Mouse (Mus musculus) heart, embryonic 14.5 days (tissue): Measurements from ENCODE around the gene 1600002K03Rik. TPM values are rescaled to one million over a fixed set of nuclear protein-coding genes. Genes with fewer than 3 reads are reported as not detected.

Experiments used
- ATAC-seq: fragments of 200-750 bp; cut with Nextera tagmentation; 2 replicates; pipeline ENCODE4 v1.8.0; 2017; ENCODE audit warnings: low read depth, moderate TSS enrichment; ENCODE audit not compliant: insufficient number of reproducible peaks, insufficient read depth, low FRiP score
- H3K27ac ChIP-seq, 2 experiments: fragments of 200-500 bp in 1 of 2; fragments of 300-500 bp in 1 of 2; sonication (generic) in 1 of 2; replicated peaks in 1 of 2; 2 replicates each; pipeline ENCODE4 v1.5.1; 2012 to 2014; ENCODE audit warnings: low read depth in 2 of 2, low read length in 2 of 2, control low read depth in 1 of 2, mild to moderate bottlenecking in 1 of 2, mixed read lengths in 1 of 2; ENCODE audit not compliant: control insufficient read depth in 1 of 2, insufficient read depth in 1 of 2
- H3K27me3 ChIP-seq: fragments of 300-500 bp; sonication (generic); 2 replicates; pipeline ENCODE4 v1.6.1; 2014; ENCODE audit warnings: mild to moderate bottlenecking, low read length, control low read depth; ENCODE audit not compliant: control insufficient read depth, insufficient read depth
- H3K36me3 ChIP-seq: fragments of 300-500 bp; sonication (generic); 2 replicates; pipeline ENCODE4 v1.6.1; 2014; ENCODE audit warnings: mild to moderate bottlenecking, control low read depth, low read length, mixed read lengths; ENCODE audit not compliant: control insufficient read depth, insufficient read depth
- H3K4me1 ChIP-seq, 2 experiments: fragments of 200-500 bp in 1 of 2; fragments of 300-500 bp in 1 of 2; sonication (generic) in 1 of 2; 2 replicates each; pipeline ENCODE4 v1.6.1; 2012 to 2014; ENCODE audit warnings: low read length in 2 of 2, control low read depth in 1 of 2, mixed read lengths in 1 of 2; ENCODE audit not compliant: control insufficient read depth in 2 of 2, insufficient read depth in 2 of 2
- H3K4me2 ChIP-seq: fragments of 300-500 bp; sonication (generic); 2 replicates; pipeline ENCODE4 v1.6.1; 2014; ENCODE audit warnings: mild to moderate bottlenecking, low read length
- H3K4me3 ChIP-seq, 2 experiments: fragments of 200-500 bp in 1 of 2; fragments of 300-500 bp in 1 of 2; sonication (generic) in 1 of 2; 2 replicates each; pipeline ENCODE4 v1.5.1; 2012 to 2014; ENCODE audit warnings: low read length in 2 of 2, mild to moderate bottlenecking in 2 of 2, control low read depth in 1 of 2, low read depth in 1 of 2, moderate library complexity in 1 of 2; ENCODE audit not compliant: control insufficient read depth in 1 of 2, insufficient read depth in 1 of 2
- H3K9ac ChIP-seq: fragments of 300-500 bp; sonication (generic); 2 replicates; pipeline ENCODE4 v1.6.1; 2014; ENCODE audit warnings: mild to moderate bottlenecking, low read length
- H3K9me3 ChIP-seq: fragments of 300-500 bp; sonication (generic); 2 replicates; pipeline ENCODE4 v1.6.1; 2016; ENCODE audit warnings: low read length, control low read depth; ENCODE audit not compliant: control insufficient read depth
- WGBS: fragments of 180-500 bp; shearing (Covaris S2); extraction: QIAGEN DNeasy Blood & Tissue Kit; methylation state at CpG from one replicate; pipeline ENCODE4 v1.1.7; 2014; 5-methylcytosine and 5-hydroxymethylcytosine counted together
- polyA plus RNA-seq: library from polyadenylated mRNA; unstranded; fragments of >200 nt; fragmentation: Nextera tagmentation; extraction: Ambion mirVana; gene quantifications from 2 replicates; pipeline ENCODE4 v1.2.1, GENCODE M21; 2014

1600002K03Rik gene
- polyA plus RNA-seq, 1 experiment from 2014 or later, result 11.1 TPM

DNA sequence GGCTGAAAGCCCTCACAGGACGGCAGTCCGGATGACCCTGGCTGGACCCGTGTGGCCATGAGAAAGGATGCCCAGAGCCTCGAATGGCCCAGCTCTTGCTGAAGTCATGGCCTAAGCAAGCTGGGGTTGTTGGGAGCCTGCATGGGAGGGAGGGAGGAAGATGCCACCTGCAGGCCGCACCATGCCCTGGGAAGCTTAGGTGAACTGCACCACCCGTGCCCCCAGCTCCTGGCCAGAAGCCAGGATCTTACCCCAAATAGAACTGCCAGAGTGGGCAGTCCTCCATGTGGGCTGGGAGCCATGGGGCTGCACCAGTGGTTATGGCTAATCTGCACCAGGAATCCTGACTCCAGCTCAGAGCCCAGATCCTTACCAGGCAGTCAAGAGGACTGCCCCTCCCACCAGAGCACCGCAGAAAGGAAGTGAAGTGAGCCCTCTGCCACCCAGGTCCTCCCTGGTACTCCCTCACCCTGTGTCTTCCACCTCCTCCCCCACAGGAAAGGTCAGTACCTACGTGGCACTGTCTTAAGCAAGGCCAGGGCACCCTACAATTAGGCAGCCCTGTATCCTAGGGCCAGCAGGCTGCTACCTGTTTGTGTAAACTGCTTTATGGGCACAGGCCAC is 39.4 kb upstream of the 1600002K03Rik start:
- H3K9ac ChIP-seq, result 0 out of 2 replicates have a peak overlapping the region, but pooled peaks have one; percentile 1
- H3K36me3 ChIP-seq, result peaks cover 44% of the 10 kb centered on the region
- H3K27ac ChIP-seq, result peak overlapping the region in 1 of 2 experiments; percentile 51; a peak in 2 of 4 replicates
- H3K4me2 ChIP-seq, result no peak overlapping the region
- 54% methylated on average over 8 of the region's 8 CpGs for WGBS
- peak; percentile 11; the same call in 1 of the 2 replicates for ATAC-seq
- H3K4me3 ChIP-seq, result no peak overlapping the region
- H3K27me3 ChIP-seq, result peaks cover 30% of the 10 kb centered on the region
- H3K9me3 ChIP-seq, result 0 out of 2 replicates have a peak, but pooled peaks cover 3% of the 10 kb centered on the region
- H3K4me1 ChIP-seq, result peaks cover 18 to 37% of the 10 kb centered on the region in 2 experiments

DNA sequence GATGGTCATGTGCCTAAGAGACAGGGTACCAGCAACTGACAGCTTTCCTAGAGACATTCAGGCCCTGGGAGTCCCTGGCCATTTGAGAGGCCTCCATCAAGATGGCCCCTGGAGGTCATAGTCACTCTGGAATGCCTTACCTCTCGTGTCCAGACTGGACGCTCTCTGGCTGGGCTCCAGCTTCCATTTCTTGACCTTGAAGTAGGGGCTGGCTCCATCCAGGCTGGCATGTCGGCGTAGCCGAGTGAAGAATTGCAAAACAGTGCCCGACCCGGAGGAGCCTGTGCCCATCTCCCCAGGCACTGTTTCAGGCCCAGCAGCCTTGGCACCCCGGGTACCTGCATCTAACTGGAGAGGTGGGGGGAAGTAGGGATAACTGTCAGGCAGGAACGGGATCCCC is 38.3 kb upstream of the 1600002K03Rik start:
- Histone ChIP-seq H3K4me2 (no peak overlapping the region), H3K9me3 (0 out of 2 replicates have a peak, but pooled peaks cover 3% of the 10 kb centered on the region), H3K27ac (no peak overlapping the region), H3K9ac (no peak overlapping the region), H3K4me3 (no peak overlapping the region), H3K27me3 (peaks cover 31% of the 10 kb centered on the region), H3K4me1 (peaks cover 18 to 45% of the 10 kb centered on the region in 2 experiments), H3K36me3 (peaks cover 34% of the 10 kb centered on the region)
- ATAC-seq, result no peak
- WGBS, result 74% methylated on average over 9 of the region's 9 CpGs

DNA sequence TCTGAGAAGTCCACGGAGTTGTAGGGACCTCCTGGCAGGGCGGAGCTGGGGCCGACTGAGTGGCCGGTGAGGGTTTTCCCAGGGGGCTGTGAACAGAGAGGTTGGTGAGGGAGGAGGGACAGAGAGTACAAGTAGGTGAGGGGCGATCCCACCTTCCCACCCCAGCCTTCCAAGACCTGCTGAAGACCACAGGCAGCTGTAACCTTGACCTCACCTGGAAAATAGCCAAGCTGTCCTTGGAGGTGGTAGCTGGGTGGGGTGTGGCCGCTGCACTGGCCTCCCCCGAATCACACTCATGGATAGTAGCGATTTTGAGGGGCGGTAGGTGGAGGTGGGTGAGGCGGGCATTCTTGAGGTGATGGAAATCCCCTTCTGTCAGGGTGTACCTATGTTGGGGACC is 37.6 kb upstream of the 1600002K03Rik start:
- Histone ChIP-seq H3K36me3 (peaks cover 26% of the 10 kb centered on the region), H3K4me2 (no peak overlapping the region), H3K27me3 (peaks cover 31% of the 10 kb centered on the region), H3K27ac (no peak overlapping the region), H3K9me3 (0 out of 2 replicates have a peak, but pooled peaks cover 3% of the 10 kb centered on the region), H3K4me1 (peaks cover 18 to 45% of the 10 kb centered on the region in 2 experiments), H3K4me3 (no peak overlapping the region), H3K9ac (no peak overlapping the region)
- WGBS, result 86% methylated on average over 10 of the region's 10 CpGs
- no peak for ATAC-seq

GRCm38 (mm10) chr10:80135641-80136040 is 37.1 kb upstream of the 1600002K03Rik start:
- WGBS, result 88% methylated on average over 1 of the region's 1 CpGs
- Histone ChIP-seq H3K27ac (no peak overlapping the region), H3K36me3 (peaks cover 21% of the 10 kb centered on the region), H3K4me3 (no peak overlapping the region), H3K9ac (no peak overlapping the region), H3K4me1 (peaks cover 18 to 45% of the 10 kb centered on the region in 2 experiments), H3K9me3 (0 out of 2 replicates have a peak, but pooled peaks cover 3% of the 10 kb centered on the region), H3K4me2 (no peak overlapping the region), H3K27me3 (peaks cover 31% of the 10 kb centered on the region)
- ATAC-seq, result no peak

DNA sequence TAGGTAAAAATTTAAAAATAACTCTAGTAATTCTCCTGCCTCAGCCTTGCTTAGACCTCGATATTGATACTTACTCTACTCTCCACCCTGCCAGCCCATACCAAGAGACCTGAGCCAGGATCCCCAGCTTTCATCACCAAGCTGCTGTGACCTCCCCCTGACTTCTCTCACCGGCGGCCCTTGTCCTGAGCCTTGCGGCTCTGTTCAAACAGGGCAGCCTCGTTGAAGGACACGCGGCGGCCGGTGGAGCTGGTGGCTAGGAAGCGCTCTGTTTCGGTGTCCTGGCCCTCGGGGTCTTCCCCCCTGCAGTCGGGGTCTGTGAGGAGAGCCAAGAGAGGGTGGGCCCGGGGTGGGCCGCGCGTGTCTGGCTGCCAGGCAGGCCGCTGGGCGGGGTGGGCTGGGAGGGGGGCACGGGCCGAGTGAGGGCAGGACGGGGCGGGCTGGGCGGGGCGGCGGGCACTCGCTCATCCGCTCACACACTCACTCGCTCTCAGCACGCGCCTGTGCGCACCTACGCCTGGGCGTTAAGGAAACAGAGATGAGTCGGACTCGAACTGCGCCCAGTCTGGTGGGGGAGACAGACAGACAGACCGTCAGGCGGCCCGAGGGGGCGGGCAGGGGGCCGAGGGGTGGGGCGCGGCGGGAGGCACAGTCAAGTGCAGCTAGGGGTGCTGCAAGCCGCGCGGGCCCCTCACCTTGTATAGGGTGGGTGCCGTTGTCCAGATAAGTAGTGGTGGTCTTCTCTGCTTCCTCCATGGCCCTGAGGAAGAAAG is 36.4 kb upstream of the 1600002K03Rik start:
- Histone ChIP-seq H3K4me2 (peak overlapping the region; percentile 99), H3K27me3 (peaks cover 31% of the 10 kb centered on the region), H3K9me3 (0 out of 2 replicates have a peak, but pooled peaks cover 3% of the 10 kb centered on the region), H3K9ac (peak overlapping the region; percentile 25; the same call in 1 of the 2 replicates), H3K4me3 (peak overlapping the region; percentile 1 to 64), H3K36me3 (peaks cover 14% of the 10 kb centered on the region), H3K4me1 (peaks cover 18 to 45% of the 10 kb centered on the region in 2 experiments), H3K27ac (no peak overlapping the region)
- WGBS, result 15% methylated on average over 48 of the region's 49 CpGs
- no peak for ATAC-seq

DNA sequence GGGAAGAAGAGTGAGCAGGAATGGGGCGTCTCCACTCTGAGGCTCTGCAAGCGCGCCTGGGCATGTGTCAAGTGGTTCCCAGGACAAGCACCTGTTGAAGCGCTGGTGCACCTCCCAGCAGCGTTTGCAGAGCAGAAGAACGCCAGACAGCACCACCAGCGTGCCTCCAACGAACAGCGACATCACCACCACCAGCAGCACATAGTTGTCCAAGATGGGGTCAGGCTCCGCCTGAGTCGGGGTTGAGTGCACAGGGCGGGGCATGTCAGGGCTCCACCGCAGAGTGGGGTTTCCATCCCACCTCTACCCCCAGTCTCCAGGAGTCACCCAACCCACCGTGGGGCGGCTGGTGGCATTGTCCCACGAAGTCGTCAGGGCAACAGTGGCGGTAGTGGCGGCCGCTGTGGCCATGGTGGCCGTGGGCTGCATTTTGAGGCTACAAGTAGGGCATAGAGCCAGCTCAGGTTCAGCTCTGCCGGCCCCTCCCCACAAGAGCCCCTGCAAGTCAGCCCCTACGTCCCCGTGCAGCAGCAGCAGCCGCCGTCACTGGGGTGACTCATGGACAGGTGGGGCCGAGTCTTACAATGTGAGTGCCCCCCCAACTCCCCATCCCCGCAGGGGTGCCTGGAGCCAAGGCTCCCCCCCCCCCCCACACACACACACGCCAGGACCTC is 35.7 kb upstream of the 1600002K03Rik start:
- no peak for ATAC-seq

More for the DNA sequence above, 35.7 kb upstream of the 1600002K03Rik start:
- peak overlapping the region; percentile 99 for H3K4me2 ChIP-seq
- peak overlapping the region; percentile 13 to 64 for H3K4me3 ChIP-seq
- peaks cover 31% of the 10 kb centered on the region for H3K27me3 ChIP-seq
- peaks cover 18 to 45% of the 10 kb centered on the region in 2 experiments for H3K4me1 ChIP-seq
- 0 out of 2 replicates have a peak, but pooled peaks cover 3% of the 10 kb centered on the region for H3K9me3 ChIP-seq
- H3K27ac ChIP-seq, result no peak overlapping the region
- 6% methylated on average over 28 of the region's 29 CpGs for WGBS
- peak overlapping the region; percentile 79; the same call in 1 of the 2 replicates for H3K9ac ChIP-seq
- peaks cover 7% of the 10 kb centered on the region for H3K36me3 ChIP-seq
